Mouse (Mus musculus) NIH3T3 (cell line): ENCODE measurements around the gene Leng1.

Experiments
- DNase-seq: peaks from one replicate; pipeline ENCODE4 v3.0.0-alpha.2; 2012; ENCODE audit warnings: low read depth

The Leng1 gene

DNA sequence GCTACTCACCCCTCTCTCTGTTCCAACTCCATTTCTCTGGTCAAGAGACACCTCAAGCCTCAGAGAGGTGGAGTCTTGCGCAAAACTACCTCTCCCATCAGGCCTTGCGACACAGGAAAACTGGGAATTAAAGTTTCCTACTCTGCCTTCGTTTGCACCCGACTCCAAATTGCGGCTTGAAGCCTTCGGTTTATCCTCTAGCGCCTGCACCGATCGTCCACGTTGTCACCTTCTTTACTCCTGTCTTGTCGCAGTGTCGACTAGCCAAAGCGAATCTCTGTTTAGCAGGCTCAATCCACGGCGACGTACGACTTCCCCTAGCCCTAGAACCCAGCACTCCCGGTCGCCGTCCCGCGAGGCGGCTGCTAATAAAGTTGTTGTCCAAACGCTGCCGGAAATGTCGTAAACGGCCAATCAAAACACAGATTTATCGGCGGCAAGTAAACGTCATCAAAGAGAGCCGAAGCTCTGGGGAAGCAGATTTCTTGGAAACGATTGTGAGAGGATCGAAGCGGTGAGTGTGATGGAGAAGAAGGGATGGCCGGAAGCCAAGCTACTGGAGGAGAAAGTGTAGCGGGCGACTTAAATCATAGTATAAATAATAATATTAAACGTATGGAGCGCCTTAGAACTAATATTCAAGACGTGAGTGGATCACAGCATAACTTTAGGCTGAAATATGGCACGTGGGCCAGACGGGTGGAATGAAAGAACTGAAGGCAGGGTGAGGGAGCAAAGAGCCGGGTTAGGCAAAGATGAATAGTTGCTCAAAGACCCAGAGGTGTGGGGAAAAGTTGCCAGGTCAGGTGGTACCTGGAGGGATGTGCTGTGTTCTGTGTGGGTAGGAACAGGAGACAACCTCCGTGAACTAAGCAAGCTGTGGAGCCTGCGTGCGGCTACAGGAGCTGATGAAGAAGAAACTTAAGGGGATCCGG is 35.8 kb downstream of the Leng1 start, which contains the start of the genes Tfpt and Prpf31:
Tfpt (minus strand) TSS at position 387 of the 935 bp plus-strand sequence.
Prpf31 (plus strand) TSS at position 443 of the 935 bp plus-strand sequence.
- peak; percentile 95 for DNase-seq

DNA sequence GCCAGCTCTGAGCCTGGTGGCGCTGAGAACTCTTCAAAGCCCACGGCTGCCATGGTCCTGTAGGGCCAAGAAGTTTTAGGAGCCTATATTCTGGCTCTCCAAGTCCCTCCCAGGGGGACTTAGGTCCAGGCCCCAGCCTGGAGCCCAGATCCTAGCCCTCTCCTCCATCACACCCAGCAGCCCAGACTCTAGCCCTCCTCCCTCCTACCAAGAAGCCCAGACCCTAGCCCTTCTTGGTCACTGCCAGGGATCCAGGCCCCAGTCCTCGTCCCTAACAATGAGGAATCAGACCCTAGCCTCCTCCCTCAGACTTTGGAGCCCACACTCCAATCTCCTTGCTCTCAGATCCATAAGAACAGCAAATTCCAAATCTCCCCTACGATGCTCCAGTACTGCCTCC is 36.6 kb downstream of the Leng1 start:
- DNase-seq = no peak

DNA sequence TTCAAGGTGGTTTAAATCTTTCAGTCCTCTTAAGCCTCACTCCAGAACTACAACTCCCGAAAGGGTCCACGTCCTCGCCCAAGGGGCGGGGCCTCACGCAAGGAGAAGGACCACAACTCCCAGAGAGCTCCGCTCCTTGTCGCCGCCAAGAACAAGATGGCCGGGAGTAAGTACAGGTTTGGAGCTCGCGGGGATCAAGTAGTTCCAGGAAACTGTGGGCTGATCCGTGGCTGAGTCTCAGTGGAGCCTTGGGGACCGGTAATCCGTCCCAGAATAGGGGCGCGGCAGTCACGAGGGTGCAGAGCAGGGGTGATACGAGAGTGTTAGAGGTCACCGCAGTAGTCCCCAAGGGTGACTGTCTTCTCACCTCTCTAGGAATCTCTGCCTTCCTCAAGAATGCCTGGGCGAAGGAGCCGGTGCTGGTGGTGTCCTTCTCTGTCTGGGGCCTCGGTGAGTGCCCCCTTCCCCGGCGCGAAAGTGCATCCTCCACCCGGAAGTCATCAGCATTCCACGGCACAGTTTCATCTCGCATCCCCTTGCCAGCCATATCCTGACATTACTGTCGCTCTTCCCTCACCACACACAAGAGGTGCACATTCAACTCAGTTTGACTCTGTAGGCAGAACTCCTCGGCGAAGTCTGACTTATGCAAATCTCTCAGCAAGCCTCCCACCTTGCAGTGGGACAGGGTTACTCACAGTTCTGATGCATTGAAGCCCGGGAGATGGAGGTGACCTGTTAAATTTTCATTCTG is 48.2 kb downstream of the Leng1 start, which contains the start of gene Ndufa3:
Ndufa3 (plus strand) TSS at position 132 of the 754 bp plus-strand sequence.
- DNase-seq = peak; percentile 94

DNA sequence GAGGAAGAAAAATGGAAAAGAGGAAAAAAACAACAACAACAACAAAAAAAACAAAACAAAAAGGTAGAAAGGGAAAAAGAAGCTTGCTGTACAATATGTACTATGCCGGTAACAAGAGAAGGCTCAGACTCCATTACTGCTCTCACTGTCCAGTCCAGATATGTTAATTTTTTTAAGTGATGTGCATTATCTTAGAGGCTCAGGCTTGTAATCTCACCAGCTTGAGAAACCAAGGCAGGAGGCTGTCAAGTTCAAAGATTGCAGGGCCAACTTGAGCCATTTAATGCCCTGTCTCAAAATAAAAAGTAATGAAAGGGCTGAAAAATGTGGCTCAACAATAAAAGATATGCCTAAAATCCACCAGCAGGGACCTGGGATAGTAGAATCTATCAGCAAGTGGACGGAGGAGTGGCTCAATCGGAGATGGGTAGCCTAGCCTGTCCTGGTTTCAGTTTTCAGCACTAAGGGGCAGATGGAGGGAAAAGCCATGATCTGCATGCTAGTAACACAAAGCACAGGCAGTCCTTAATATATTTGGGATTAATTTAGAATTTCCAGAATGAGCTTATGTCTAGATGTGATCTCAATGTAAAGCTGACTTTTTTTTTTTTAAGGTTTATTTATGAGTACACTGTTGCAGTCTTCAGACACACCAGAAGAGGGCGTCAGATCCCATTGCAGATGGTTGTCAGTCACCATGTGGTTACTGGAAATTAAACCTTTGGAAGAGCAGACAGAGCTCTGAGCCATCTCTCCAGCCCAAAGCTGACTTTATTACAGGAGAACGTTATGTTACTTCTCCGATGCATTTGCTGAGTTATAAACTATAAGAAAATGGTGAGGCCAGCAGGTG is 49.0 kb downstream of the Leng1 start:
- DNase-seq = no peak

DNA sequence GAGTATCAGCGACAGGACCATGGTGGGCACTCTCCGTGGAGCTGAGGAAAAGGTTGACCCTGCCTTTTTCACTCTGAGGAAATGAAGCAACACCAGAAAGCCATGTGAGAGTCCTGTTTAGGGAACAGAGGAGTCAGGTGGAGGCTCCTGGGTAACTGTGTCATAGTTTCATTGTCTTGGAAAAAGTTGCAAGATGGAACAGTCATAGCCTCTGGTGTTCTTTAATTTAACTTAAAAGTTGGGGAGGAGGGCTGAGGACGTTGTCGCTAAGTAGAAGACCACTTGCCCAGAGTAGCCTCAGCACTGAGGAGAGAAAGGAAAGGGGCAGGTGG is 49.6 kb downstream of the Leng1 start, which contains the start of gene Oscar:
Oscar (minus strand) TSS at position 101 of the 332 bp plus-strand sequence.
- DNase-seq = no peak

DNA sequence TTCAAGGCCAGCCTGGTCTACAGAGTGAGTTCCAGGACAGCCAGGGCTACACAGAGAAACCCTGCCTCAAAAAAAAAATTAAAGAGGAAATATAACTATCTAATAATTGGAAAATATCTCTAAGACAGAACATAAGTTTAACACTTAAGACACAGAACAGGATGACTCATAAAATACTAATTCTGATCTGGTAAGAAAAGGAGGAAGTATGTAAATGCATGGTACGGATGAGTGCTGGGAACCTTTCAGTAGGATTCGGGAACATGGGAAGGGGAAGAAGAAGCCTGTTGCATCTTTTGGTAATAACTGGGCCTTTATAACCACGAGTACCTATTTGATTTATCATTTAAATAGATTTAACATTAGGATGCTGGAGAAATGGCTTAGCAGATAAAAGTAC is 51.6 kb downstream of the Leng1 start:
- no peak for DNase-seq

DNA sequence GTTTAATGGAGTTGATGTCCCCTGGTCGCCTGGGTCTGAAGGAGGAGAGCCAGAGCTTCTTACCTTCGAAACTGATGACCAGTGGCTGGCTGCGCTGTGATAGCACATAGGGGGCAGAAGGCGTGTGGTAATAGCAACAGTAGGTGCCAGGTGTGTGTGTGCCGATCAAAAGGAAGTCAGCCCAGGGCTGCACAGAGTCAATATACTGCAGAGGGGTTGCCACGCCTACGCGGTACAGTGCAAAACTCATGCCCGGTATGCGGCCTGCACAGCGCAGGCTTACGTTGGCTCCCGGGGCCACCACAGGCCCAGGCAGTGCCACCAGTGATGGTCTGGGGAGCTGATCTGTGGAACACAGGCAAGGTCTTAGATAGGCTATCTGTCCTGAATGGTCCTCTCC is 54.6 kb downstream of the Leng1 start:
- no peak for DNase-seq

DNA sequence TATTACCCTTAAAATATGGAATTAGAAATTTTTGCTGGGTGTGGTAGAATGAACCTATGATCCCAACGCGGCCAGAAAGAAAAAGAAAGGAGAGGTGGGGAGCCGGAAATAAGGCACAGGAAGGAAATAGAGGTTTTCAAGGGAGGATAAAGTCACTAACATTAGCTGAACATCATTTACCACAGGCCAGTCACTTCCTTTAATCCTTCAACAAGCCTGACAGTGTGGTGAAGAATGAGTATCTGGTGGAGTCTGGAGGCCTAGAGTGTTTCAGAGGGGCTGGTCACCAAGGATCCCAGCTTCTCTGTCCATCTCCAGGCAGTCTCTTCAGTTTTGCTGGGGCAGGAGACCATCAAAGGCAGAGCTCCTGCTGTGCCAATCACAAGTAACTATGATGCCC is 55.2 kb downstream of the Leng1 start:
- DNase-seq = no peak
